Mouse (Mus musculus): ENCODE results near the gene Amot.

The Amot gene

DNA sequence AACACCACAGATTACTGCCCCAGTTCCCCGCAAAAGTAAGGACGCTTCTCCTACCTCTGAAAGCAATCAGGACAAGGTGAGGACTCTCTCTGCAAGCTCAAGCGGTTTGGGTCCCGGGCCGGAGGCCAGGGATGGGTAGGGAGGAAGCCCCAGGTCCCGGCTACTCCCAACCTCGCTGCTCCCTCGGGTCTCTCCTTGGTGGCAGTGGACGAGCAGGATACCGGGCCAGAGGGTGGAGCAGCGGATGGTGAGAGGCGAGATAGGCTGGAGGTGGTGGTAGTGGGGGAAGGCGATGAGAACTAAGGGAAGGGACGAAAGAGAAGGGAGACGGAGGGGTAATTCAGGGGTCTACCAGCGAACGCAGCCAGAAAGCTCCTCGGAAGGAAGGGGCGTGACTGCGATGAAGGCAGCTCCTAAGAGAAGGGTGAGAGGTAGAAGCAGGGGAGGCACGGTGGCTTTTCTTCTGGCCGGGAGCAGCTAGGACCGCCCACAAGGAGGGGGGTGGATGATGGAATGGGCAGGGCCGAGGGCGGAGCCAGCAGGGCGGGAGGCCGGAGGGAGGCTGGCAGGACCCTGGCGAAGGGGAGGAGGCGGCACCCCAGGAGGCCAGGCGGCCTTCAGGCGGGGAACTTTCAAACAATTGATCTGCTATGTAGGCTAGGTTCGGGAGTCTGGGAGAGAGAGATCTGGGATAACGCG, at the start of gene Amot:
Gene Amot, minus strand, starts transcription at position 465 of the 699 bp plus-strand sequence.
- in situ Hi-C loops (cut with MboI; ENCODE audit: low pct_unique_long_range_greater_than_20kb in 1 of 2, low sequenced_read_pairs in 2 of 2, unreplicated experiment in 1 of 2): no loop called here

DNA sequence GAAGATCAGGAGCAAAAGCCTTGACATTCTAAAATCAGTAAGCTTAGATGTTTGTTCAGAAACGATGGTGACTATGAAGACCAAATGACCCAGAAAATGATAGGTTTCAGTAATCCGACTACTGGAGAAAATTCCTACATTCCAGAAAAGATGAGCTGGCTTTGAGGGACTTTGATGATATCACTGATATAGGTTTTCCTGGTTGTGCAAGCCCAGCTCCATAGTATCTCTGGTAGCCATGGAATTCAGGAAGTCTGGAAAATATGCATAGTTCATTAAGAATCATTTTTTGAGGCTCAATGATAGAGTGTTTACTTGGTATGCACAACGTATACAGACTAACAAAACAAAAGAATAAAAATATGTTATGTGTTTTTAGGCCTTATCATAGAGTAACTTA, 40.1 kb upstream of the Amot start:
- in situ Hi-C loops (cut with MboI; ENCODE audit: low pct_unique_long_range_greater_than_20kb in 1 of 2, low sequenced_read_pairs in 2 of 2, unreplicated experiment in 1 of 2): no loop called here

DNA sequence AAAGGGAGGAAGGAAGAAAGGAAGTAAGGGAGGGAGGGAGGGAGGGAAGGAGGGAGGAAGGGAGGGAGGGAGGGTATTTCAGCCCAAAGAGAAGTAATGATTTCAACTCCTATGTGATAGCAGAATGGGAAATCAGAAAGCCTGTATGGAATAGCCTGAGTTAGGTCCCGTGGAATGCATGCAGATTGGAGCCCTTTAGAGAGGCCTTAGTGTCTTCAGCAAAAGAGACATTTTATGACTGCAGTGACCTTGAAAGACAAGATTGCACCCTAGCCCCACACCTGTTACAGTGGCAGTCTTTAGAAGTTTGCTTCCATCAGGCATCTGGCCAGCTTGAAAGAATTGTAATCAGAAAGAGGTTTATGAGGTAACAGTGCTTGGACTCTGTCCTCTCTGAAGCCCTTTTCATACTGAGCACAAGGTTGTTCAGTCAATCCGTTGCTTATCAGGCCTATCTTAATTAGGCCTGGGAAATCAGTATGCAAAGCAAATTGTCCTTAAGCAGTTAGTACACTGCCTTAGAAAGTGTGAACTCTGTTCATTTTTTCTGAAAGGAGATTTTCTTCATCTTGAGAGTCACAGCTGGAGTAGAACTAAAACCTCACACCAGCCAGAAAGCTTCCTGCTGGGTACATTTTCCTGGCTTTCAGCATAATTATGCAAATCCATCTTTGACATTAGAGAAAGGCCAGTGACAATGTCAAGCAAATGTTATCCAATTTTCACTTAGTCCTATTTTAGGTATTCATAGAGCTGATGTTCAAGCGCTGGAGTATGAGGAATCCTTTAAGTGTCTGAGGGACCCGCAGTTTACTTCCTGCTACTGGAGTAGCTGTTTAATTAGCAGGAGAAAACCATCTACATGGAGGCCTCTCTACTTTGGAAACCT, 38.9 kb upstream of the Amot start:
- in situ Hi-C loops (cut with MboI; ENCODE audit: low pct_unique_long_range_greater_than_20kb in 1 of 2, low sequenced_read_pairs in 2 of 2, unreplicated experiment in 1 of 2): no loop called here

DNA sequence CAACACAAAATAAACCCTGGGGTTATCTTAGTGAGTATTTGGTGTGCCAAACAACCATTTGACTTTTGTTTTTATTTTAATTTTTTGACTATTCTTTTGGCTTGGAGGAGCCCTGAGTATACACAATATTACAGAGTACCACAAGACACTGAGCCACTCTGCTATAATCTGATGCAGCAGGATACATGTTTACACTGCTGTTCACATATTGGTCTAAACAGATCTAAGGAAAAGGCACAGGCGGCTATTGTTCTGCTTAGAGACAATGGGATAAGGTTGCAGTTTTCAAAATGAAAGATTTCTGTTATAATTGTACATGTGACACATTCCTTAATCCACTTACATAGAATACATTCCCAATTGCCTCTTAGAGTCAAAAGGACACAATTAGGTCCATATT, 36.1 kb upstream of the Amot start:
- in situ Hi-C loops (cut with MboI; ENCODE audit: low pct_unique_long_range_greater_than_20kb in 1 of 2, low sequenced_read_pairs in 2 of 2, unreplicated experiment in 1 of 2): no loop called here

DNA sequence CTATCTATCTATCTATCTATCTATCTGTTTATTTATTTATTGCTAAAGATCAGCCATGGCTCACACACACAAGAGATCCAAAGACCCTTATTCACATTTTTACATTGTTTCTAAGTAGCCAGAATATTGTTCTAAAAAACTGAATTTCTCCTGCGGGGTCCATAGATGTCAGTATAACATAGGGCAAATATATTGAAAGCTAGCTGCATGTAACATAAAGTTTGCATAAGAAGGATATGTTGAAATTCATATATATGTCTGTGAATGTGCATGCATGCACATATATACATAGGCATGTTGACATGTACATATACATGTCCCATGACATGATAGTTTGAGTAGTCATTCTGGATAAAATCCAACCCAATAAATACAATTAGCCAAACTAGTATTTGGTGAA, 35.3 kb upstream of the Amot start:
- in situ Hi-C loops (cut with MboI; ENCODE audit: low pct_unique_long_range_greater_than_20kb in 1 of 2, low sequenced_read_pairs in 2 of 2, unreplicated experiment in 1 of 2): no loop called here

DNA sequence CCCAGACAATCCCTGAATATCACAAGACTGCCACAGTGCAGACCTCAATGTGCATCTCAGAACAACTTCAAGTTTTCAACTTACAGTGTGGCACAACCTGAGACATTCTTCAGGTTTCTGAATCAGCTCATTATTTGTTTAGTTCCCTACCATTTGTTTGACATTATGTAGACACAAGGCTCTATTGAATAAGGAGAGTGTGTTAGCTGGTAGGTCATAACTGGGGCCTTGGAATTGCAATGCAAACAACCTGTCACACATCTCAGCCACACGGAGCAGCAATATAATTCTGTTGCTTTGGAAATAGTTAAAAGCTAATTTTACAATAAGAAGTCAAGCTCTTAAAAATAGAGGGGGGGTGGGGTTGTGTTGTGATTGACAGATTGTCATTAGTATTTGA, 24.6 kb upstream of the Amot start:
- in situ Hi-C loops (cut with MboI; ENCODE audit: low pct_unique_long_range_greater_than_20kb in 1 of 2, low sequenced_read_pairs in 2 of 2, unreplicated experiment in 1 of 2): no loop called here

DNA sequence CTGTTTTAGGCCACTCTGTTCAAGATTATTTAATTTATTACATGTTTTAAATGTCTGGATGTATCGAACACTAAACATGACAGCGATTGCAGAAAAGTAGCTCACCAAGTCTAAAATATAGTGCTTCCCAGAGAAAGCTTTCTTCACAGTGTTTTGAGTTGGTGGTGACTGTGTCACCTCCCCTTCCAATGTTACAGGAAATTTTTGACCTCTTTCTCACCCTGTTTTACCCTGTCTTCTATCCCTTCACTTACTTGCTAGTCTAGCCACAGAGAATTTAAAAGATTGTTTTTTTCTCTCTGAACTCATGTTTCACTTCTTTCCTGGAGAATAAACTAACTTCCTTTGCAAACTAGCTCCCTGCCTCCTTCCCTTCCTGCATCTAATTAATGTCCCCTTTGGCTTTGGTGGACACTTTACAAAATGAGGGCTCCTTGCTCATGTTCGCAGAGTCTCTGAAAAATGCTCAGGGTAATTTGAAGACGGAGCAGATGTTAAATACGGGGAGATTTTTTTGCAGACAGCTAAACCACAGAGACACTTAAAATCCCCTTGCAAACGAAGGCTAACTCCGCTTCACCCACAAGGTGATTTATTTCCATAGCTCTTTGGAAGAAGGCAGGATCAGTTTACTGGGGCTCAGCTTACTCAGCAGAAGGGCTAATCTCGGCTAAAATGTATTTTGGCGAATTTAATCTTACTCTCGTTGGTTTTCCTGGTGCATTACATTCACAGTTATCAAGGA, 11.5 kb upstream of the Amot start:
- in situ Hi-C loops (cut with MboI; ENCODE audit: low pct_unique_long_range_greater_than_20kb in 1 of 2, low sequenced_read_pairs in 2 of 2, unreplicated experiment in 1 of 2): no loop called here

DNA sequence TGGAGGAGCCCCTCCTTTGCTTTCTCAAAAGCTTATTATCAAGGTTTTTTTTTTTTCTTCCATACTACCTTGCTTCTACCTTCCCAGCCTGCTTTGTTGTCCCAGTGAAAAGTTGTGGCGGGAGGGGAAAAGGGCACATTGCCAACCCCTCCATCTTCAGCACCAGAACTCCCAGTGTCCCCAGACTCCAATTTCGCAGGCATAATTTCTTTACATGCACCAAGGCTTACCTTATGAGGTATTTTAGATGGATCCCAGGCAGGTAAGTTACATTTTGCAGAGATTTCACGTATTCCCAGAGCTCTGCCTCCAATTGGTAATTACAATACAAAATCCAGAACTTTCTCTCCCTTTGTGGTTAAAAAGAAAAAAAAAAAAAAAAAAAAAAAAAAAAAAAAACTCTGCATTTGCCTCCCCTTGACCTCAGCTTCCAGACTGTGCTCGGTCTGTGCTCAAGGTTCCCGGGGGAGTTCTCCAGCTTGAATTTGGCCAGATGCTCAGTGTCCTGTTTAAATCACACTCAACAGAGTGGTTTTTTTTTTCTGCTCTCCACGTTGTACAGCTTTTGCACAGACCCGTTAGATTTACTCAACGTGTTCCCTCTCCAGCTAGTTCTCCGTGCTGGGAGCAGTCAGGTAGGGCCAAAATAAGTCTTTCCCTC, 10.6 kb upstream of the Amot start:
- in situ Hi-C loops (cut with MboI; ENCODE audit: low pct_unique_long_range_greater_than_20kb in 1 of 2, low sequenced_read_pairs in 2 of 2, unreplicated experiment in 1 of 2): no loop called here

DNA sequence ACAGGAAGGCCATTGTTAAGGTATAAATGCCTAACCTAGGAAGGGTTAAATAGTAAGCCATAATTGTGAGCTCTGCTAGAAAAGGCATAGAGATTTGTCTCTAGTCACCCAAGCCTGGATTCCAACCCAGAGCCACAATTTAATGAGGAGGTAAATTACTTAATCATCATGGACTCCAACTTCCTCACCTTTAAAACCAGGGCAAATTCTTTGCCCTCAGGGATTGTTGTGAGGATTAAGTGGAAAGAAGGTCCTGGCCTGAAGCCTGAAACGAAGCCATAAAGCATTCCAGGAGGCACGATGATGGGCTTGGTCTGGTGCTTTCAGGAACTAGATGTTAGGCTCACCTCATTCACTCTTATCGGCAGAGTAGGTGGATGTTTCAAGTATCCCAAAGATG, 5.7 kb upstream of the Amot start:
- in situ Hi-C loops (cut with MboI; ENCODE audit: low pct_unique_long_range_greater_than_20kb in 1 of 2, low sequenced_read_pairs in 2 of 2, unreplicated experiment in 1 of 2): no loop called here

DNA sequence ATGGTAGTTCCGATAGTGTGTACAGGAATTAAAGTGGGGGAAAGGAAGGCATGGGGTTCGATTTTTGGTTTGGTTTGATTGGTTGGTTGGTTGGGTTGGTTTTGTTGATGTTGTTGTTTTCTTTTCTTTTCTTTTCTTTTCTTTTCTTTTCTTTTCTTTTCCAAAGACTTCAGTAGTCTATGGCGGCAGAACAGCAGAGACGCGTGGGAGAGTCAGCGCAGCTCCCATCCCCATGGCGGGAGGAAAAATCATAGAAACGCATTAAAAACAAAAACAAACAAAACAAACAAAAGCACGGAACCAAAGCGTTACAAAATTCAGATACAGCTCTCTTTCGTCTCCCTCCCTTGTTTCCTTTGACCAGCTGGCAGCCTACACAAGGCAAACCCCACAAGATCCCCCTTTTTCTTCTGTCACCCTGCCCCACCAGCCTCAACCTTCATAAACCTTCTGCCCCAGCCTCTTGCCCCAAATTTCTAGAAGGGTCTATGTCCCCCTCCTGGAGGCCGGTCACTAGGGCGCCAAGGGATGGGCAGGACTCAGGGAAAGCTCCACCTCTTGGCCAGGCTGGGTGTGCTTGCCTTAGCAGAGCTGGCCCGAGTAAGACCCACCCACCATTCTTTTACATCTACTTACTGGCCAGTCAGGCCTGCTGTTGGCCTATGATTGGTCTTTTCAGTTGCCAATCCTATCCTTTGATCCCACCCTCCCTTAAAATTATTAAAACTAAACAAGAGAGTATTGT, 648 bp upstream of the Amot start:
- in situ Hi-C loops (cut with MboI; ENCODE audit: low pct_unique_long_range_greater_than_20kb in 1 of 2, low sequenced_read_pairs in 2 of 2, unreplicated experiment in 1 of 2): no loop called here

DNA sequence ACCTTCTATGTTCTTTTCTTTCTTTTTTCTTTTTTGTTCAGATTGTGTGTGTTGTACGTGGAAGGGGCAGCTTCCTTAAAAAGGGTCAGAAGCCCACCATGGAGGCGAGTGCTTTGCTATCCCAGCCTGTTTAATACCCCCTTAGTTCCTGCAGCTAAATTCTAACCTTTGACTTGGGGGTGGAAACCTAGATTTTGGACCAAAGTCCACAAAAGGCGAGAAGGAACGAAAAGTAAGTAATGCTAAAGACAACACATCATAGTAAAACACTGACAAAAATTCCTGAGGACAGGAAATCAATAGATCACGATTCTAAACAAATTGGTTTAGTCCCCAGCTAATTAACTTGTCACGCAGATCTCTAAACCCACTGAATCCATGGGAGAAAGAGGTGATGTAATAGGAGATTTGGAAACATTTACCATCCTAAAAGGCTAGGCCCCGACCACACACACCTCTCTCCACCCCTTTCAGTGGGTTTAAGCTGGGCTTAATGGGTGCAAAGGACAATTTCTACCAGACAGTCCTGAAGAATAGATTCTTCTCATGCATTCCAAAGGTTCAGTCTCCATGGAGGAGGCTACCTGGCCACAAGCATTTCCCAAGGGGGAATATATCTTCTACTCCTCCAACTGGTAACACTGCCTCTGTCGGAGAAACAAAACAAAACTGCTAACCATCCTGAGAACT, 3.2 kb downstream of the Amot start:
- in situ Hi-C loops (cut with MboI; ENCODE audit: low pct_unique_long_range_greater_than_20kb in 1 of 2, low sequenced_read_pairs in 2 of 2, unreplicated experiment in 1 of 2): no loop called here

DNA sequence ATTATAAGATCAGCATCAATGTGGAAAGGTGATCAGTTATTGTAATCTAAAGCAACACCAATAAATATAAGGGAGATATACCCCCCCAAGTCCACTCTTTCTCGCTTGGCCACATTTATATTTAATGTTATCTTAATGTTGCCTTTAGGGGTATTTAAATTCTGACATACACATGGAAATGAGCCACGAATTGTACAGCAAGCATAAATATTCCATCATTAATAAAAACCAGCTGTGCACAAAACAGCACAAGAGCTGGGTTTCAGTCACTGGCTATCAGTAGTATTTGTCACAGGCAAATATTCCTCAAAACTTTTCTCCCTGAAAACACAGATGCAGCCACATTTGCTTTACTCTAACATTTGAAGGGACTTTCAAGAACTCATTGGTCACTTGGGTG, 5.9 kb downstream of the Amot start:
- in situ Hi-C loops (cut with MboI; ENCODE audit: low pct_unique_long_range_greater_than_20kb in 1 of 2, low sequenced_read_pairs in 2 of 2, unreplicated experiment in 1 of 2): no loop called here

DNA sequence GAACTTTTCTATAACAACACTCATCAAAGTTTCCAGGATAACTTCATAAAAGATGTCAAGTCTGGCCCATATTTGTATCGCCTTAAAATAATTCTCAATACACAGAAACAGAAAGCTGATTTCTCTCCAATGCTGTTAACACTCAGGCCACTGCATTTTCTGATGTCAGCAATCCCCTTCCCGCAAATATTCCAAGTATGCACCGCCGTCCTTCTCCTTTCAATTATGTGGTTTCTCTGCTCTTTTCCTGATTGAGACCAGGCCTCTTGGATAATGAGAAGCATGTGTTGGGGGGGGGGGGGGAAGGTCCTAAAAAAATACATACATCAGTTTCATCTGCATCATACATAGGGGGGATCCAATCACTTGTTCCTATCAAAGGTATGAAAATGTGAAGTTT, 6.3 kb downstream of the Amot start:
- in situ Hi-C loops (cut with MboI; ENCODE audit: low pct_unique_long_range_greater_than_20kb in 1 of 2, low sequenced_read_pairs in 2 of 2, unreplicated experiment in 1 of 2): no loop called here

DNA sequence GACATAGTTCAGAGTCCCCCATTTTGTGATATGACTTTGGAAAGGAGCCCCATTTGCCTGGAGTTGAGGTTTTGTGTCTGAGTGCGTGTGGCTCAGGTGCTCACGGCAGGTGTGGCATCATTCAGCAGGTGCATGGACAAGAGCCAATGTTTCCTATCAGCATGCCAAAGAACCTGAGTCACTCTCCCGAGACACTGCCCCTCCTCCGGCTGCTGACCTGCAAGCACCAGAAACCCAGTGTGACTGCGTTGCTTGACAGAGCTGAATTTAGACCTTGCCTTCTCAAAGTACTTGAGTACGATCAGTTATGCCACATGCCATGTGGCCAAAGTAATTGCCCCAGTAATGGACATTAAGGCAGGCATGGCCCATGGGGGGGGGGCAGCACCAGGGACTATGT, 7.5 kb downstream of the Amot start:
- in situ Hi-C loops (cut with MboI; ENCODE audit: low pct_unique_long_range_greater_than_20kb in 1 of 2, low sequenced_read_pairs in 2 of 2, unreplicated experiment in 1 of 2): no loop called here

DNA sequence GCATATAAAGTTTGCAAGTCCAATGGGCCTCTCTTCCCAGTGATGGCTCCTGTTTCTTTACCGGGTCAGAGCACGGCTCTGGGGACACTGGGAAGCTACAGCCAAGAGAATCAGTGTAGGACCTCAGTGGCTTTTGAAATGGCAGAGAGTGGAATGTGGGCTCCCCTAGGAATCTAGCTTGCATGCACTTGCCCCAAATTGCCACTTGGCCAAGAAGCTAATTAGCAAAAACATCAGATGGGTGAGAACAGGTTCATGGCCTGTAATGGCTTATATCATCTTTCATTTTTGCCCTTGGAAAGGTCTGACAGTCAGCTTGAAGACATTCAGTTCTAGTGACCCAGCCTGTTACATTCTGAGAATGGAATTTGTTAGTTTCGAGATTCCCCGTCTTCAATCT, 9.6 kb downstream of the Amot start:
- in situ Hi-C loops (cut with MboI; ENCODE audit: low pct_unique_long_range_greater_than_20kb in 1 of 2, low sequenced_read_pairs in 2 of 2, unreplicated experiment in 1 of 2): no loop called here

DNA sequence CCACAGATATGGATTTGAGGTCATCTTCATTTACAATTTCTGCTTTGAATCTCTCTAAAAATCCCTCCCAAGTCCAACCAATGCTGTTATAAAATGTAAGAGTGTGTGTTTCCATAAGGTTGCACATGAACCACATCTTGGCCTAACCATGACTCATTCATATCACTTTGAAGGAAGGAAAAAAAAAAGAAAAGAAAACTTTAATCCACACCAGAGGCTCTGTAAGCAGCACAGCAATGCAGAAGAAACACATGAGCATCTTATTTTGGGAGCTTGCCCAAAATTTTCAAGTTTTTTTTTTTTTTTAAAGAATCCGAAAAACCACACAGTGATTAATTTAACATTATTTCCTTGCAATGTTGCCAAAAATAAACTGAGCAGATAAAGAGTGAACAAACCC, 14.2 kb downstream of the Amot start:
- in situ Hi-C loops (cut with MboI; ENCODE audit: low pct_unique_long_range_greater_than_20kb in 1 of 2, low sequenced_read_pairs in 2 of 2, unreplicated experiment in 1 of 2): no loop called here

DNA sequence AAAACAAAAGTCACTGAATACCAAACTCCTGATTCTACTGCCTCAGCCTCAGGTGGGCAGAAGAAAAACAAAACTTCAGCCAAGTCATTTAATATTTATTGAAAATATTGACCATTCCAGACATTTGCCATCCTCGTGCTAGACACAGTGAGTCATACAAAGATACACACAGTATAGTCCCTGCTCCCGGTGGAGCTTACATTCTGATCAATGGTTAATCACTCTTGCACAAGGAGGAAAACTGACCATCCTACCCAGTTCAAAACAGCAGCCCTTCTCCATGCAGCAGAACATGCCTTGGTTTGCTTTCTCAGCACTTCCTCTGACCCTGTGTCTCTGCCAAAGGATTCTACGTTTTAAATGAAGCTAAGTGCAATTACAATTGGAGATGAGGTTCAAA, 14.6 kb downstream of the Amot start:
- in situ Hi-C loops (cut with MboI; ENCODE audit: low pct_unique_long_range_greater_than_20kb in 1 of 2, low sequenced_read_pairs in 2 of 2, unreplicated experiment in 1 of 2): no loop called here

DNA sequence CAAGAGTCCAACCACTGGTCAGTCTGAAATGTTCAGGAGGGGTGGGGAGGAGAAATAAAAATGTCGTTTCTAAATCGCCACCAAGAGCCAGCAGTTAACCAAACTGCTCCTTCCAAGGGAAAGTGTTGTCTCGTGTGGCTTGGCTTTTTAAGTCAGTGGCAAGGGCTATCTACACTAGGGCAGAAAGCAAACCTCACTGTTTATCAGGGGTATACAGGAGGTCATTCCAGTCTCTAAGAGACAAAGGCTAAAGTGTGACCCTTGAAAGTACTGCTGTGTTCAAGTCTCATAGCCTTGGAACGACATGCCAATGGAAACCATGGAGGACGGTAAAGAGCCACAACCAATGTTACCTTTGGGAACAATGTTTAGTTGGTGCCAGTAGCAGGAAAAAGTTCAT, 15.0 kb downstream of the Amot start:
- in situ Hi-C loops (cut with MboI; ENCODE audit: low pct_unique_long_range_greater_than_20kb in 1 of 2, low sequenced_read_pairs in 2 of 2, unreplicated experiment in 1 of 2): no loop called here
